Mouse (Mus musculus) neural tube, embryonic 13.5 days (tissue): ENCODE results near the gene Olfr1112. TPM values are rescaled to one million over a fixed set of nuclear protein-coding genes. Genes with fewer than 3 reads are reported as not detected.
"Not testable (repeated sequence)": the region's sequence is repeated elsewhere in the genome, so short reads cannot be mapped to it uniquely, and the experiment has no call there.

Experiments
- ATAC-seq: fragments of 200-750 bp; cut with Nextera tagmentation; 2 replicates; pipeline ENCODE4 v1.8.0; 2017; ENCODE audit warnings: low read depth, mild to moderate bottlenecking, moderate TSS enrichment, moderate library complexity
- H3K27ac ChIP-seq: fragments of 300-500 bp; sonication (generic); replicated peaks from 2 replicates; pipeline ENCODE4 v1.5.1; 2015; ENCODE audit warnings: moderate library complexity, mild to moderate bottlenecking, inconsistent platforms
- H3K27me3 ChIP-seq: fragments of 300-500 bp; sonication (generic); 2 replicates; pipeline ENCODE4 v1.6.1; 2015; ENCODE audit warnings: mild to moderate bottlenecking, inconsistent platforms
- H3K36me3 ChIP-seq: fragments of 300-500 bp; sonication (generic); 2 replicates; pipeline ENCODE4 v1.6.1; 2015; ENCODE audit warnings: mild to moderate bottlenecking, inconsistent platforms
- H3K4me1 ChIP-seq: fragments of 300-500 bp; sonication (generic); replicated peaks from 2 replicates; pipeline ENCODE4 v1.6.1; 2015; ENCODE audit warnings: inconsistent platforms
- H3K4me2 ChIP-seq: fragments of 300-500 bp; sonication (generic); 2 replicates; pipeline ENCODE4 v1.6.1; 2015; ENCODE audit warnings: inconsistent platforms, mild to moderate bottlenecking, moderate library complexity
- H3K4me3 ChIP-seq: fragments of 300-500 bp; sonication (generic); 2 replicates; pipeline ENCODE4 v1.5.1; 2015; ENCODE audit warnings: mild to moderate bottlenecking, inconsistent platforms
- H3K9ac ChIP-seq: fragments of 300-500 bp; sonication (generic); 2 replicates; pipeline ENCODE4 v1.6.1; 2015; ENCODE audit warnings: moderate library complexity, mild to moderate bottlenecking, inconsistent platforms
- H3K9me3 ChIP-seq: fragments of 300-500 bp; sonication (generic); 2 replicates; pipeline ENCODE4 v1.6.1; 2016; ENCODE audit warnings: inconsistent platforms
- WGBS: fragments of 180-500 bp; shearing (Covaris S2); methylation state at CpG from one replicate; pipeline ENCODE4 v1.1.7; 2015; 5-methylcytosine and 5-hydroxymethylcytosine counted together
- polyA plus RNA-seq: library from polyadenylated mRNA; unstranded; fragments of >200 nt; fragmentation: Nextera tagmentation; extraction: Ambion mirVana; gene quantifications from 2 replicates; pipeline ENCODE4 v1.2.1, GENCODE M21; 2015

Gene Olfr1112
- polyA plus RNA-seq: not detected in 2 replicates

DNA sequence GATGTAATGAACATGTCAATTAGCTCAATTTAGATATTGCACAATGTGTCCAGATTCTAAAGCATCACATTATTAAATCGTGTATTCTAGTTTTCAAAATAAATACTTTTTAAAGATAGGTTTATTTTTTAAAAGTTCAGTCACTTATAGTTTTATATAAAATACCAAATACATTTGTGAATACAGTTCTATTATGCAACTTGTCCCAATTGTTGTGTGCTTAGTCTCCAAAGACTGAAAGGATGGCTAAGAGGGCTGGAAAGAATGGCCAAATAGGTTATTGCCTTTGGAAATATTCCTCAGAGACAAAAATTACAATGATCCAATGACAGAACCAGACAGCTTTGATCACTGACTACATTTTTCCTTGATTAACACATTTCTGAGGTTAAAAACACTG lies at the start of gene Olfr1112:
Gene Olfr1112 (plus strand): TSS at position 301 of the 400 bp plus-strand sequence.
- no peaks in the 10 kb centered on the region for H3K9me3 ChIP-seq
- H3K9ac ChIP-seq: no peak within 1 kb of the TSS
- H3K27ac ChIP-seq: no peak within 1 kb of the TSS
- no peak within 1 kb of the TSS for H3K4me3 ChIP-seq
- H3K4me2 ChIP-seq: no peak within 1 kb of the TSS
- no peak for ATAC-seq
- no peaks in the 10 kb centered on the region for H3K4me1 ChIP-seq
- no peaks in the 10 kb centered on the region for H3K36me3 ChIP-seq
- H3K27me3 ChIP-seq: no peaks in the 10 kb centered on the region
- 88% methylated on average over 1 of the region's 1 CpGs for WGBS

DNA sequence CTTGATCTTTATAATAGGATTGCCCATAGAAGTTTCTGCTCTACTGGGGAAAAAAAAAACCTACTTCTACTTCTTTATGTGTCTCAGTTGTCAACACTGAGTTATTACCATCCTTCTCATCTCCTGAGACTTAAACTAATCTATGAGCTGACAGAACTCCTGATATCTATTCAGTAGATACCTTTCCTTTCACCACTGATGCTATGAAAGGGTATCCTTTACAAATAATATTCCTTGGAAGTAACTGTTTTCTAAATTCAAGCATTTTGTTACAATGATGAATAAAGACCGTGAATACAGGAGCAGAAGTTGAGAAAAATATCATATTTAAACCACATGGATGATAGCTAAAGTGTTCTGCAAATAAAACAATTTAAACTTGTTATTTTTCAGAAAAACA lies 47.4 kb upstream of the Olfr1112 start, which contains the start of gene Olfr1110:
Gene Olfr1110 (minus strand): TSS at position 101 of the 400 bp plus-strand sequence.
- 83% methylated on average over 1 of the region's 1 CpGs for WGBS
- no peaks in the 10 kb centered on the region for H3K36me3 ChIP-seq
- H3K27me3 ChIP-seq: no peaks in the 10 kb centered on the region
- no peaks in the 10 kb centered on the region for H3K4me1 ChIP-seq
- H3K27ac ChIP-seq: no peak within 1 kb of the TSS
- no peaks in the 10 kb centered on the region for H3K9me3 ChIP-seq
- no peak within 1 kb of the TSS for H3K4me2 ChIP-seq
- ATAC-seq: no peak
- H3K9ac ChIP-seq: no peak within 1 kb of the TSS
- H3K4me3 ChIP-seq: no peak within 1 kb of the TSS

DNA sequence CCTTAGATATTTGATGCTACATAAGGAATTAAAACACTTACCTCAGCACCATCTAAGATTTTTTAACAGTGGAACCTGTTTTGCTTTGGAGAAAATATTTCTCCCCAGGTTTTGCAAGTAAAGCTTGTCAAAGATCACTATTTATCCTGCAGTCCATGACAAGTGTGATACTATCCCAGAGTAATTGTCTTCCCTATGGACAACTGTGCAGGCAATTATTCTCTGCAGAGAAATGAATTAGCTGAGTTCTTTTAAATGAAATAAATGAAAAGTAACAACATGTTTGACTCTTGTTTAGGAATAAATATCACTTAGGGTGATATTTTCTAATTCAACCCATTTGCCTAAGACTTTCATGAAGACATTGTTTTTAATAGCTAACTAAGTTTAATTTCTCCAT lies 35.1 kb upstream of the Olfr1112 start, which contains the start of gene Olfr1111:
Gene Olfr1111 (minus strand): TSS at position 101 of the 400 bp plus-strand sequence.
- Histone ChIP-seq H3K27me3 (no peaks in the 10 kb centered on the region), H3K9ac (no peak within 1 kb of the TSS), H3K27ac (no peak within 1 kb of the TSS), H3K4me2 (no peak within 1 kb of the TSS), H3K4me1 (no peaks in the 10 kb centered on the region), H3K36me3 (no peaks in the 10 kb centered on the region), H3K9me3 (no peaks in the 10 kb centered on the region), H3K4me3 (no peak within 1 kb of the TSS)
- no peak for ATAC-seq

DNA sequence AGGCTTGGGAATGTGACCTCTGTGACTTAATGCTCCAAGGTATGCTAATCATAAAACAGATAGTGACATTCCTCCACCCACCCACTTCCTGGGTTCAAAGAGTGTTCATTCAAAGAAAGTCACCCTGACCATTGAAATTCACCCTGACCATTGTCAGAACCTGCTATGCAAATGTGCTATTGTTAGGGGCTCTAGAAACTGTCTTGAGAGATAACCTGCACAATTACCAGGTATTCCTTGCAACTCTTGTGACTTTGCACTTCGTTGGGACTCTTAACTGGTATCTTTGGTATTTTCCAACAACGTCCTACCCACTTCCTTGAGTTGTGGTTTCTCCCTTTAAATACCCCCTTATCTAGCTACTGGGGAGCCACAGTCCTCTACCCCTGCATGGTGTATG lies 19.9 kb upstream of the Olfr1112 start:
- 82% methylated on average over 2 of the region's 2 CpGs for WGBS

DNA sequence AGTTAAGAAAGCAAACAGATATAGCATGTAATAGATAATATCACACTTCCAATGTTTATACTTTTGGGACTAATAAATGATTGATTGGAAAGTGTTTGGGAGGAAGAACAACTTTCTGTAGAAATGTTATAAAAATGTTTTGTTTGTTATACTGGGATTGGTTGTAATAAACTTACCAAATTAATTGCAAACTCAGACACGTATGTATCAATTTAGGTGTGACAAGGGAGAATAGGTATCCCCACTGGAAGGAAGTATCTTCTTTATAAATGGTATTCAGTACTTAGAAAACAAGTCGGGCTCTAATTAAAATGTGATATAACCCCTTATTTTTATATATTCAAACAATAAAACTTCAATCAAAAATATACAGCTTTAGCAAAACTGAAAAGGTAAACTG lies 21.1 kb downstream of the Olfr1112 start, which contains the start of gene Olfr1113:
Gene Olfr1113 (plus strand): TSS at position 301 of the 400 bp plus-strand sequence.
- Histone ChIP-seq H3K36me3 (no peaks in the 10 kb centered on the region), H3K4me2 (no peak within 1 kb of the TSS), H3K4me3 (no peak within 1 kb of the TSS), H3K9ac (no peak within 1 kb of the TSS), H3K9me3 (no peaks in the 10 kb centered on the region), H3K27me3 (no peaks in the 10 kb centered on the region), H3K27ac (no peak within 1 kb of the TSS), H3K4me1 (no peaks in the 10 kb centered on the region)
- no peak for ATAC-seq
- WGBS: 91% methylated on average over 2 of the region's 2 CpGs

More for the DNA sequence above, 19.9 kb upstream of the Olfr1112 start:
- not testable (repeated sequence) for H3K27ac ChIP-seq, H3K9me3 ChIP-seq, H3K4me1 ChIP-seq, H3K4me3 ChIP-seq, H3K9ac ChIP-seq, H3K4me2 ChIP-seq, ATAC-seq, H3K36me3 ChIP-seq, H3K27me3 ChIP-seq

Other genes with a start within 250 kb of the Olfr1112 start
- gene Olfr1099, start 227.1 kb upstream of the Olfr1112 start, polyA plus RNA-seq: not detected in 2 replicates
- not detected in 2 replicates for gene Olfr1100, start 207.8 kb upstream of the Olfr1112 start, polyA plus RNA-seq
- not detected in 2 replicates for gene Olfr1101, start 196.6 kb upstream of the Olfr1112 start, polyA plus RNA-seq
- not detected in 2 replicates for gene Olfr1102, start 189.4 kb upstream of the Olfr1112 start, polyA plus RNA-seq
- gene Olfr1104, start 160.7 kb upstream of the Olfr1112 start, polyA plus RNA-seq: not detected in 2 replicates
- gene Olfr1105, start 151.3 kb upstream of the Olfr1112 start, polyA plus RNA-seq: not detected in 2 replicates
- not detected in 2 replicates for gene Olfr1106, start 135.5 kb upstream of the Olfr1112 start, polyA plus RNA-seq
- gene Olfr1107, start 112.0 kb upstream of the Olfr1112 start, polyA plus RNA-seq: not detected in 2 replicates
- gene Olfr1109, start 91.8 kb upstream of the Olfr1112 start, polyA plus RNA-seq: not detected in 2 replicates
- not detected in 2 replicates for gene Olfr259, start 73.2 kb upstream of the Olfr1112 start, polyA plus RNA-seq
- not detected in 2 replicates for gene Olfr1110, start 47.5 kb upstream of the Olfr1112 start, polyA plus RNA-seq
- gene Olfr1111, start 35.2 kb upstream of the Olfr1112 start, polyA plus RNA-seq: not detected in 2 replicates
- gene Olfr1113, start 21.2 kb downstream of the Olfr1112 start, polyA plus RNA-seq: not detected in 2 replicates
- gene Olfr1115, start 60.2 kb downstream of the Olfr1112 start, polyA plus RNA-seq: not detected in 2 replicates
- gene Olfr1116, start 79.7 kb downstream of the Olfr1112 start, polyA plus RNA-seq: not detected in 2 replicates
- gene Olfr1118, start 119.8 kb downstream of the Olfr1112 start, polyA plus RNA-seq: not detected in 2 replicates
- gene Olfr1120, start 167.0 kb downstream of the Olfr1112 start, polyA plus RNA-seq: not detected in 2 replicates
- gene Olfr1121, start 182.1 kb downstream of the Olfr1112 start, polyA plus RNA-seq: not detected in 2 replicates
- not detected in 2 replicates for gene Olfr1122, start 198.1 kb downstream of the Olfr1112 start, polyA plus RNA-seq
- not detected in 2 replicates for gene Olfr1123, start 228.8 kb downstream of the Olfr1112 start, polyA plus RNA-seq
- 0.10 TPM in 1 of 2 replicates, not detected in the other for gene Olfr1124, start 242.5 kb downstream of the Olfr1112 start, polyA plus RNA-seq